Mouse (Mus musculus) kidney, adult 2 months (tissue): ENCODE measurements around the gene Selp.

Experiments used
- CTCF ChIP-seq: fragments of 200-500 bp; conservative IDR thresholded peaks from 2 replicates; pipeline ENCODE4 v1.5.1; 2011; ENCODE audit warnings: low read depth, mild to moderate bottlenecking, control low read depth, low read length, moderate library complexity, mixed read lengths; ENCODE audit not compliant: insufficient read depth, insufficient read length
- POLR2A ChIP-seq: fragments of 200-500 bp; IDR thresholded peaks from one replicate; pipeline ENCODE4 v1.6.1; 2011; ENCODE audit warnings: low read depth, low read length, control low read depth

DNA sequence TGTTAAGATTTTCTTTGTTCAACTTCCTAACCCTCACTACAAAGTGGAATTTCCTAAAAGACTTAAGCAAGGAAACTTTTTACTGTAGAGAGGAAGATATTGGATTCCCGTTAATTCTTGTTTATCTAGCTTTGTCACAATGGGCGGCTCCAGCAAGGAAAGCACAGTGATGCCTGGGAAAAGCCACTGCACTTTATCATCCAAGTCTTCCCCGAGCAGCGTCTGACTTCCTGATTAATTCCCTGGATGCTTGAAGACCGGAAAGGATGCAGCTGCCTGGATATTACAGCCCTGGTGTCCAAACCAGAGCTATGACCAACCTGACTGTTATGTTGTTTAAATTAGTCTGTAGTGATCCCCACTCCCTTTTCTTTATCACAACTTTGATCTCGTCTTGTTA is 18.3 kb upstream of the Selp start:
- TF ChIP-seq CTCF, result no peak
- no peak for TF ChIP-seq POLR2A
